Mouse (Mus musculus) bone marrow macrophage, adult 2 months (primary cell): ENCODE results near the gene Ddx49.

Source experiments
- CTCF ChIP-seq: IDR thresholded peaks from 2 replicates; pipeline ENCODE4 v1.5.1; 2012; ENCODE audit warnings: low read depth, mild to moderate bottlenecking, low read length, moderate library complexity
- POLR2A ChIP-seq: IDR thresholded peaks from 2 replicates; pipeline ENCODE4 v1.6.1; 2012; ENCODE audit warnings: mild to moderate bottlenecking, low read depth, low read length, borderline replicate concordance

GRCm38 (mm10) chr8:70343076-70343475 lies 40.8 kb upstream of the Ddx49 start:
- TF ChIP-seq POLR2A (no peak), CTCF (no peak)
